Comparison of ENCODE assay signal across 7 mouse cellular contexts in genomic region chr19:4283653-4284052, GRCm38 (mm10). TPM values are rescaled to one million over a fixed set of nuclear protein-coding genes. Genes with fewer than 3 reads are reported as not detected.
A peak's percentile ranks its signal among the peaks of the same experiment; 100 is the strongest.
DNase-seq lines count a peak whose midpoint lies in the region; ATAC-seq and TF ChIP-seq lines count a peak whose summit lies in the region.

No protein-coding gene starts in this region.

- no peak for TF ChIP-seq POLR2A in testis, adult 2 months (IDR thresholded peaks at IDR 0.05; ENCODE audit: control insufficient read depth, low read depth, low read length)

- no peaks in the 10 kb centered on the region for H3K9me3 ChIP-seq in forebrain, embryonic 14.5 days (replicated peaks; ENCODE audit: control insufficient read depth, low read length)
- no peaks in the 10 kb centered on the region; the same call in 1 of the 2 replicates for H3K9me3 ChIP-seq in liver, embryonic 12.5 days (replicated peaks)
- H3K9me3 ChIP-seq in stomach, embryonic 16.5 days (replicated peaks; ENCODE audit: control insufficient read depth, low read length): 0 out of 2 replicates have a peak, but pooled peaks cover 3% of the 10 kb centered on the region

- peak overlapping the region; percentile 73 for H3K4me2 ChIP-seq in forebrain, embryonic 14.5 days (ENCODE audit: low read length)
- H3K4me2 ChIP-seq in liver, embryonic 12.5 days: peak overlapping the region; percentile 94
- H3K4me2 ChIP-seq in stomach, embryonic 16.5 days (ENCODE audit: low read depth, low read length): peak overlapping the region; percentile 78

- no peak overlapping the region for H3K27ac ChIP-seq in testis, adult 2 months (ENCODE audit: control insufficient read depth, insufficient read depth, low read depth, low read length)
- no peak overlapping the region for H3K27ac ChIP-seq in forebrain, embryonic 14.5 days (ENCODE audit: low read depth, low read length)
- no peak overlapping the region for H3K27ac ChIP-seq in liver, embryonic 12.5 days
- H3K27ac ChIP-seq in stomach, embryonic 16.5 days (ENCODE audit: low read length): peak overlapping the region; percentile 58

- no peak overlapping the region for H3K9ac ChIP-seq in forebrain, embryonic 14.5 days (ENCODE audit: low read length)
- no peak overlapping the region for H3K9ac ChIP-seq in liver, embryonic 12.5 days
- H3K9ac ChIP-seq in stomach, embryonic 16.5 days (ENCODE audit: low read length): peak overlapping the region; percentile 78; the same call in 1 of the 2 replicates

- no peak for TF ChIP-seq CTCF in testis, adult 2 months (IDR thresholded peaks at IDR 0.05; ENCODE audit: control insufficient read depth, insufficient read depth, insufficient replicate concordance, low read depth, low read length)

- no peak for ATAC-seq in forebrain, embryonic 14.5 days
- no peak for ATAC-seq in liver, embryonic 12.5 days
- no peak for ATAC-seq in stomach, embryonic 16.5 days (ENCODE audit: insufficient read depth, low FRiP score)

- WGBS in forebrain, embryonic 14.5 days: 50% methylated on average over 7 of the region's 7 CpGs
- WGBS in liver, embryonic 12.5 days (ENCODE audit: insufficient replicate concordance): 26% methylated on average over 7 of the region's 7 CpGs
- 43% methylated on average over 7 of the region's 7 CpGs for WGBS in stomach, embryonic 16.5 days

- H3K27me3 ChIP-seq in testis, adult 2 months (ENCODE audit: control insufficient read depth, insufficient read depth, low read length): no peaks in the 10 kb centered on the region
- H3K27me3 ChIP-seq in forebrain, embryonic 14.5 days (replicated peaks; ENCODE audit: control insufficient read depth, insufficient read depth, low read length): no peaks in the 10 kb centered on the region
- H3K27me3 ChIP-seq in liver, embryonic 12.5 days (replicated peaks): peaks cover 13% of the 10 kb centered on the region
- no peaks in the 10 kb centered on the region for H3K27me3 ChIP-seq in stomach, embryonic 16.5 days (ENCODE audit: control insufficient read depth, insufficient read depth, low read length)

- H3K4me3 ChIP-seq in testis, adult 2 months (ENCODE audit: control insufficient read depth, low read depth, low read length): peak overlapping the region; percentile 24; the same call in 1 of the 2 replicates
- peak overlapping the region; percentile 53 for H3K4me3 ChIP-seq in forebrain, embryonic 14.5 days (ENCODE audit: low read depth, low read length)
- H3K4me3 ChIP-seq in liver, embryonic 12.5 days: peak overlapping the region; percentile 65
- peak overlapping the region; percentile 67 for H3K4me3 ChIP-seq in stomach, embryonic 16.5 days (replicated peaks; ENCODE audit: low read length)

- DNase-seq in testis, postnatal 10 days (ENCODE audit: low spot score): no peak
- DNase-seq in forebrain, embryonic 14.5 days (ENCODE audit: low spot score): no peak
- DNase-seq in B cell, adult 2 months: no peak
- no peak for DNase-seq in cerebellum, adult 11-12 months

- H3K36me3 ChIP-seq in testis, adult 2 months (ENCODE audit: control insufficient read depth, insufficient read depth, low read length): no peaks in the 10 kb centered on the region
- H3K36me3 ChIP-seq in forebrain, embryonic 14.5 days (ENCODE audit: control insufficient read depth, insufficient read depth, low read length): peaks cover 32% of the 10 kb centered on the region
- peaks cover 37% of the 10 kb centered on the region for H3K36me3 ChIP-seq in liver, embryonic 12.5 days
- peaks cover 26% of the 10 kb centered on the region for H3K36me3 ChIP-seq in stomach, embryonic 16.5 days (ENCODE audit: control insufficient read depth, insufficient read depth, low read length)

- peaks cover 13% of the 10 kb centered on the region for H3K4me1 ChIP-seq in testis, adult 2 months (ENCODE audit: control insufficient read depth, insufficient read depth, low read length)
- 0 out of 2 replicates have a peak, but pooled peaks cover 2% of the 10 kb centered on the region for H3K4me1 ChIP-seq in forebrain, embryonic 14.5 days (ENCODE audit: control insufficient read depth, insufficient read depth, low read length)
- H3K4me1 ChIP-seq in liver, embryonic 12.5 days: peaks cover 17% of the 10 kb centered on the region
- 0 out of 2 replicates have a peak, but pooled peaks cover 4% of the 10 kb centered on the region for H3K4me1 ChIP-seq in stomach, embryonic 16.5 days (ENCODE audit: control insufficient read depth, insufficient read depth, low read length)

RNA-seq across cellular contexts. Expression of gene Ankrd13d, which starts 0.7 kb away (rescaled TPM):
- 4.3 and 6.1 TPM in 2 replicates for polyA plus RNA-seq in testis, adult 2 months (2012; rRNA removed)
- polyA plus RNA-seq in forebrain, embryonic 14.5 days (2014; fragmentation: Nextera tagmentation; extraction: Ambion mirVana): 16.3 and 23.9 TPM in 2 replicates
- 0.99 and 1.4 TPM in 2 replicates for polyA plus RNA-seq in liver, embryonic 12.5 days (2016; fragmentation: Nextera tagmentation; extraction: Ambion mirVana)
- polyA plus RNA-seq in stomach, embryonic 16.5 days (2015; fragmentation: Nextera tagmentation; extraction: Ambion mirVana): 10.9 and 11.9 TPM in 2 replicates

RNA-seq across cellular contexts. Expression of gene Ssh3, which starts 14.7 kb away (rescaled TPM):
- polyA plus RNA-seq in testis, adult 2 months (2012; rRNA removed): 6.3 and 7.1 TPM in 2 replicates
- polyA plus RNA-seq in forebrain, embryonic 14.5 days (2014; fragmentation: Nextera tagmentation; extraction: Ambion mirVana): 4.0 and 4.3 TPM in 2 replicates
- polyA plus RNA-seq in liver, embryonic 12.5 days (2016; fragmentation: Nextera tagmentation; extraction: Ambion mirVana): 2.2 and 2.6 TPM in 2 replicates
- 44.5 and 53.2 TPM in 2 replicates for polyA plus RNA-seq in stomach, embryonic 16.5 days (2015; fragmentation: Nextera tagmentation; extraction: Ambion mirVana)

RNA-seq across cellular contexts. Expression of gene Grk2, which starts 22.4 kb away (rescaled TPM):
- polyA plus RNA-seq in testis, adult 2 months (2012; rRNA removed): 10.7 and 12.0 TPM in 2 replicates
- polyA plus RNA-seq in forebrain, embryonic 14.5 days (2014; fragmentation: Nextera tagmentation; extraction: Ambion mirVana): 17.1 and 21.0 TPM in 2 replicates
- 15.7 and 17.9 TPM in 2 replicates for polyA plus RNA-seq in liver, embryonic 12.5 days (2016; fragmentation: Nextera tagmentation; extraction: Ambion mirVana)
- 18.0 and 20.0 TPM in 2 replicates for polyA plus RNA-seq in stomach, embryonic 16.5 days (2015; fragmentation: Nextera tagmentation; extraction: Ambion mirVana)

RNA-seq across cellular contexts. Expression of gene Pold4, which starts 52.0 kb away (rescaled TPM):
- 16.3 and 19.4 TPM in 2 replicates for polyA plus RNA-seq in testis, adult 2 months (2012; rRNA removed)
- polyA plus RNA-seq in forebrain, embryonic 14.5 days (2014; fragmentation: Nextera tagmentation; extraction: Ambion mirVana): 17.6 and 19.0 TPM in 2 replicates
- polyA plus RNA-seq in liver, embryonic 12.5 days (2016; fragmentation: Nextera tagmentation; extraction: Ambion mirVana): 12.8 and 13.2 TPM in 2 replicates
- 36.3 and 38.0 TPM in 2 replicates for polyA plus RNA-seq in stomach, embryonic 16.5 days (2015; fragmentation: Nextera tagmentation; extraction: Ambion mirVana)
